Mouse (Mus musculus): ENCODE measurements around the gene Prdm16. TPM values are rescaled to one million over a fixed set of nuclear protein-coding genes. Genes with fewer than 3 reads are reported as not detected.

The Prdm16 gene
- polyA plus RNA-seq, 1 experiment from 2014 or later = 19.0 TPM

- WGBS = 42% methylated on average over 15 of the region's 15 CpGs
- Histone ChIP-seq H3K4me3 (replicated peaks; ENCODE audit: low read depth, low read length) (no peak overlapping the region), H3K27ac (no peak overlapping the region), H3K9me3 (replicated peaks; ENCODE audit: low read length) (no peaks in the 10 kb centered on the region), H3K4me2 (ENCODE audit: low read length) (no peak overlapping the region), H3K9ac (ENCODE audit: low read depth, low read length) (no peak overlapping the region), H3K36me3 (ENCODE audit: insufficient read depth, low read length) (no peaks in the 10 kb centered on the region), H3K4me1 (replicated peaks; ENCODE audit: insufficient read depth, low read length) (peaks cover 4% of the 10 kb centered on the region; the same call in 1 of the 2 replicates), H3K27me3 (ENCODE audit: insufficient read depth, low read length) (no peaks in the 10 kb centered on the region)
- DNase-seq (ENCODE audit: low spot score) = no peak
- TF ChIP-seq CTCF (IDR thresholded peaks at IDR 0.05; ENCODE audit: low read depth) = no peak
- no peak for ATAC-seq (replicated peaks; ENCODE audit: low FRiP score, low read depth)
Observed at GRCm38 (mm10) chr4:154512518-154513090, 124.1 kb downstream of the Prdm16 start.

GRCm38 (mm10) chr4:154511767-154512166 is 124.9 kb downstream of the Prdm16 start:
- TF ChIP-seq CTCF (IDR thresholded peaks at IDR 0.05; ENCODE audit: low read depth) = no peak
- no peak overlapping the region for H3K4me2 ChIP-seq (ENCODE audit: low read length)
- peaks cover 4% of the 10 kb centered on the region; the same call in 1 of the 2 replicates for H3K4me1 ChIP-seq (replicated peaks; ENCODE audit: insufficient read depth, low read length)
- H3K36me3 ChIP-seq (ENCODE audit: insufficient read depth, low read length) = no peaks in the 10 kb centered on the region
- H3K27ac ChIP-seq = no peak overlapping the region
- ATAC-seq (replicated peaks; ENCODE audit: low FRiP score, low read depth) = no peak
- no peak for DNase-seq (ENCODE audit: low spot score)
- no peak overlapping the region for H3K4me3 ChIP-seq (replicated peaks; ENCODE audit: low read depth, low read length)
- H3K9ac ChIP-seq (ENCODE audit: low read depth, low read length) = no peak overlapping the region
- no peaks in the 10 kb centered on the region for H3K9me3 ChIP-seq (replicated peaks; ENCODE audit: low read length)
- no peaks in the 10 kb centered on the region for H3K27me3 ChIP-seq (ENCODE audit: insufficient read depth, low read length)
- WGBS = 65% methylated on average over 4 of the region's 4 CpGs

GRCm38 (mm10) chr4:154506774-154507435 is 129.8 kb downstream of the Prdm16 start:
- Histone ChIP-seq H3K27ac (no peak overlapping the region), H3K4me3 (replicated peaks; ENCODE audit: low read depth, low read length) (no peak overlapping the region), H3K9ac (ENCODE audit: low read depth, low read length) (no peak overlapping the region), H3K4me2 (ENCODE audit: low read length) (no peak overlapping the region), H3K36me3 (ENCODE audit: insufficient read depth, low read length) (no peaks in the 10 kb centered on the region), H3K9me3 (replicated peaks; ENCODE audit: low read length) (no peaks in the 10 kb centered on the region), H3K27me3 (ENCODE audit: insufficient read depth, low read length) (peaks cover 4% of the 10 kb centered on the region; the same call in 1 of the 2 replicates), H3K4me1 (replicated peaks; ENCODE audit: insufficient read depth, low read length) (peaks cover 13% of the 10 kb centered on the region; the same call in 1 of the 2 replicates)
- DNase-seq (ENCODE audit: low spot score) (no peak), ATAC-seq (replicated peaks; ENCODE audit: low FRiP score, low read depth) (no peak)
- 8% methylated on average over 20 of the region's 20 CpGs for WGBS
- TF ChIP-seq CTCF (IDR thresholded peaks at IDR 0.05; ENCODE audit: low read depth) = no peak

GRCm38 (mm10) chr4:154505313-154505712 is 131.4 kb downstream of the Prdm16 start:
- H3K27ac ChIP-seq = peak overlapping the region; percentile 44
- WGBS = 58% methylated on average over 5 of the region's 5 CpGs
- no peaks in the 10 kb centered on the region for H3K9me3 ChIP-seq (replicated peaks; ENCODE audit: low read length)
- H3K27me3 ChIP-seq (ENCODE audit: insufficient read depth, low read length) = peaks cover 4% of the 10 kb centered on the region; the same call in 1 of the 2 replicates
- no peak overlapping the region for H3K4me3 ChIP-seq (replicated peaks; ENCODE audit: low read depth, low read length)
- DNase-seq (ENCODE audit: low spot score) = no peak
- H3K4me2 ChIP-seq (ENCODE audit: low read length) = no peak overlapping the region
- H3K36me3 ChIP-seq (ENCODE audit: insufficient read depth, low read length) = no peaks in the 10 kb centered on the region
- no peak overlapping the region for H3K9ac ChIP-seq (ENCODE audit: low read depth, low read length)
- TF ChIP-seq CTCF (IDR thresholded peaks at IDR 0.05; ENCODE audit: low read depth) = no peak
- ATAC-seq (replicated peaks; ENCODE audit: low FRiP score, low read depth) = no peak; the same call in 1 of the 2 replicates
- H3K4me1 ChIP-seq (replicated peaks; ENCODE audit: insufficient read depth, low read length) = peaks cover 13% of the 10 kb centered on the region; the same call in 1 of the 2 replicates

GRCm38 (mm10) chr4:154503260-154503829 is 133.3 kb downstream of the Prdm16 start:
- 38% methylated on average over 21 of the region's 21 CpGs for WGBS
- ATAC-seq (replicated peaks; ENCODE audit: low FRiP score, low read depth) = no peak
- DNase-seq (ENCODE audit: low spot score) = no peak
- Histone ChIP-seq H3K27me3 (ENCODE audit: insufficient read depth, low read length) (peaks cover 7% of the 10 kb centered on the region; the same call in 1 of the 2 replicates), H3K27ac (no peak overlapping the region), H3K4me1 (replicated peaks; ENCODE audit: insufficient read depth, low read length) (peaks cover 12% of the 10 kb centered on the region; the same call in 1 of the 2 replicates), H3K9ac (ENCODE audit: low read depth, low read length) (no peak overlapping the region), H3K4me2 (ENCODE audit: low read length) (no peak overlapping the region), H3K9me3 (replicated peaks; ENCODE audit: low read length) (no peaks in the 10 kb centered on the region), H3K4me3 (replicated peaks; ENCODE audit: low read depth, low read length) (no peak overlapping the region), H3K36me3 (ENCODE audit: insufficient read depth, low read length) (no peaks in the 10 kb centered on the region)
- TF ChIP-seq CTCF (IDR thresholded peaks at IDR 0.05; ENCODE audit: low read depth) = no peak

- no peak for TF ChIP-seq CTCF (IDR thresholded peaks at IDR 0.05; ENCODE audit: low read depth)
- H3K9ac ChIP-seq (ENCODE audit: low read depth, low read length) = no peak overlapping the region
- no peak overlapping the region for H3K4me3 ChIP-seq (replicated peaks; ENCODE audit: low read depth, low read length)
- WGBS = 70% methylated on average over 16 of the region's 16 CpGs
- no peaks in the 10 kb centered on the region for H3K36me3 ChIP-seq (ENCODE audit: insufficient read depth, low read length)
- H3K27me3 ChIP-seq (ENCODE audit: insufficient read depth, low read length) = peaks cover 7% of the 10 kb centered on the region; the same call in 1 of the 2 replicates
- H3K4me2 ChIP-seq (ENCODE audit: low read length) = no peak overlapping the region
- no peak overlapping the region for H3K27ac ChIP-seq
- DNase-seq (ENCODE audit: low spot score) = no peak
- H3K4me1 ChIP-seq (replicated peaks; ENCODE audit: insufficient read depth, low read length) = peaks cover 12% of the 10 kb centered on the region; the same call in 1 of the 2 replicates
- no peak for ATAC-seq (replicated peaks; ENCODE audit: low FRiP score, low read depth)
- H3K9me3 ChIP-seq (replicated peaks; ENCODE audit: low read length) = no peaks in the 10 kb centered on the region
Observed at GRCm38 (mm10) chr4:154502403-154503000, 134.2 kb downstream of the Prdm16 start.

All from kidney, postnatal 0 days (tissue).